ENCODE assay signal across 19 mouse cellular contexts in genomic region chr5:123972453-123972852, GRCm38 (mm10). TPM values are rescaled to one million over a fixed set of nuclear protein-coding genes. Genes with fewer than 3 reads are reported as not detected.
"Had no signal": no experiment of that assay in that cellular context is flagged by ENCODE, and none has a peak within 500 bp of the region (broad histone marks: within the 10 kb centered on the region; RNA-seq: fewer than 3 reads in every experiment).

No protein-coding gene starts in this region.

- H3K9me3 ChIP-seq: heart, embryonic 10.5 days; heart, embryonic 12.5 days; hindbrain, embryonic 13.5 days; hindbrain, embryonic 15.5 days; limb, embryonic 10.5 days; limb, embryonic 12.5 days had no signal

- H3K9ac ChIP-seq: heart, embryonic 12.5 days; hindbrain, embryonic 15.5 days; limb, embryonic 12.5 days had no signal

- H3K36me3 ChIP-seq: heart, embryonic 10.5 days; heart, embryonic 12.5 days; hindbrain, embryonic 13.5 days; hindbrain, embryonic 15.5 days; limb, embryonic 10.5 days; limb, embryonic 12.5 days had no signal

- H3K27me3 ChIP-seq: hindbrain, embryonic 15.5 days had no signal

- H3K27ac ChIP-seq: left cerebral cortex, adult 2 months; limb, embryonic 10.5 days; limb, embryonic 12.5 days had no signal

- DNase-seq: gastrocnemius, postnatal 14 days; gastrocnemius, postnatal 36 days; heart, adult 18-20 months; heart, postnatal 10 days; kidney, adult 11 months; kidney, adult 8-10 months; kidney, postnatal 10 days; kidney, postnatal 25 days; kidney, postnatal 4 days; liver had no signal

RNA-seq across cellular contexts. Expression of gene Gm43518, which starts 45.2 kb away (rescaled TPM):
- total RNA-seq: gastrocnemius, adult 18-20 months; left cerebral cortex, postnatal 14 days had no signal
